Mouse (Mus musculus) forebrain, embryonic 11.5 days (tissue): ENCODE results near the gene C87436. TPM values are rescaled to one million over a fixed set of nuclear protein-coding genes. Genes with fewer than 3 reads are reported as not detected.

ENCODE experiments used
- ATAC-seq: fragments of 200-750 bp; cut with Nextera tagmentation; replicated peaks from 2 replicates; pipeline ENCODE4 v1.8.0; 2017; ENCODE audit warnings: moderate TSS enrichment; ENCODE audit not compliant: low FRiP score
- DNase-seq: peaks from one replicate; pipeline ENCODE4 v3.0.0-alpha.2; 2017; ENCODE audit warnings: low spot score
- H3K27ac ChIP-seq: fragments of 300-500 bp; sonication (generic); 2 replicates; pipeline ENCODE4 v1.5.1; 2014; ENCODE audit warnings: low read depth, low read length
- H3K27me3 ChIP-seq: fragments of 300-500 bp; sonication (generic); 2 replicates; pipeline ENCODE4 v1.6.1; 2014; ENCODE audit warnings: mild to moderate bottlenecking, low read length, mixed read lengths; ENCODE audit not compliant: control insufficient read depth, insufficient read depth
- H3K36me3 ChIP-seq: fragments of 300-500 bp; sonication (generic); 2 replicates; pipeline ENCODE4 v1.6.1; 2014; ENCODE audit warnings: mild to moderate bottlenecking, low read length, moderate library complexity, mixed read lengths; ENCODE audit not compliant: control insufficient read depth, insufficient read depth
- H3K4me1 ChIP-seq: fragments of 300-500 bp; sonication (generic); replicated peaks from 2 replicates; pipeline ENCODE4 v1.6.1; 2014; ENCODE audit warnings: low read length, mixed read lengths; ENCODE audit not compliant: control insufficient read depth, insufficient read depth
- H3K4me2 ChIP-seq: fragments of 300-500 bp; sonication (generic); 2 replicates; pipeline ENCODE4 v1.6.1; 2014; ENCODE audit warnings: low read depth, mild to moderate bottlenecking, low read length, moderate library complexity, mixed read lengths; ENCODE audit not compliant: severe bottlenecking
- H3K4me3 ChIP-seq: fragments of 300-500 bp; sonication (generic); 2 replicates; pipeline ENCODE4 v1.5.1; 2014; ENCODE audit warnings: low read depth, low read length
- H3K9ac ChIP-seq: fragments of 300-500 bp; sonication (generic); 2 replicates; pipeline ENCODE4 v1.6.1; 2014; ENCODE audit warnings: low read length
- H3K9me3 ChIP-seq: fragments of 300-500 bp; sonication (generic); 2 replicates; pipeline ENCODE4 v1.6.1; 2016; ENCODE audit warnings: low read length, mixed read lengths; ENCODE audit not compliant: control insufficient read depth
- WGBS: fragments of 180-500 bp; shearing (Covaris S2); extraction: QIAGEN DNeasy Blood & Tissue Kit; methylation state at CpG from one replicate; pipeline ENCODE4 v1.1.7; 2014; 5-methylcytosine and 5-hydroxymethylcytosine counted together
- polyA plus RNA-seq: library from polyadenylated mRNA; unstranded; fragments of >200 nt; fragmentation: Nextera tagmentation; extraction: Ambion mirVana; gene quantifications from 2 replicates; pipeline ENCODE4 v1.2.1, GENCODE M21; 2014

C87436 gene
- polyA plus RNA-seq, 1 experiment from 2014 or later: 28.1 TPM

DNA sequence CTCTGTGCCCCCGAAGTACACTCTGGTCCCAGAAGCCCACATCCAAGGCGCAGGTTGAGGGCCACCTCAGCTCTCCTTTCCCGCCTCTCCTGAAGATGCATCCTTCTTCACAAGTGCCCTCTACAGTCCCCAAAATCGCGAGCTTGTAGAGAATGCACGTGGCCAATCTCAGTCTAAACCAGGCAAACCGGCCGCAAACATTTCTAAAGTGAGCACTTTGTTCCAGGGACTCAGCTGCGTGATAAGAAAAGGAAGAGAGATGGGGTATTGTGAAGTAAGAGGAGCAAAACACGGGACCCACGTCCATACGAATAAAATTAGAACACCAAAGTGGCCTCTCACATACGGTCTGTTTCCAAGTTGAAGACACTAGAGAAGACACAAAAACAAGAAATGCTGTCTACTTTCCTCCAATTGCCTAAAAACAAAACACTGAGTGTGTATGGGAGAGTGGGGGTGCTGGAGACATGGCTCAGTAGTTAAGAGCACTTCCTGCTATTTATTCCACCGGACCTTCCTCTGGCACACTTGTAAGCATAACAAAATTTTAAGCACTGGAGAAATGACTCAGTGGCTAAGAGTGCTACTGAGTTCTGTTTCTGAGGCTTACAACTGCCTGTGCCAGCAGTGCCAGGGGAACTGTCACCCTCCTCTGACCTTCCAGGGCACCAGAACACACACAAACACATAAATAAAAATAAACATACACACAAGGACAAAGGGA, 40.8 kb upstream of the C87436 start:
- no peak overlapping the region for H3K27ac ChIP-seq
- 8% methylated on average over 14 of the region's 14 CpGs for WGBS
- no peaks in the 10 kb centered on the region for H3K9me3 ChIP-seq

DNA sequence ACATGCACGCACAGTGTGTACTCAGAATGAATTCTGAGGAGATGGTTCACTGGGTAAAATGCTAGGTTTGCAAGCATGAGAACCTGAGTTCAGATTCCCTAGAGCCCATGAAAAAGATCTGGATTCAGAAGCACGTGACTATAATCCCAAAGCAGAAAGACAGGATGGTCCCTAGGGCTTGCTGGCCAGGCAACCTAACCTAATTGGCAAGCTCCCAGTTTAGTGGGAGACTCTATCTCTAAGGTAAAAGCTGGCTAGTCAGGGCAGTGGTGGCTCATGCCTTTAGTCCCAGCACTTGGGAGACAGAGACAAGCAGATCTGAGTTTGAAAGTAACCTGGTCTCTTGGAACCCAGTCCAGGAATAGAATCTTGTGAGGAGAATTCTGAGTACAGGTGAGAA, 39.2 kb upstream of the C87436 start:
- 86% methylated on average over 2 of the region's 2 CpGs for WGBS

More for the DNA sequence above, 40.8 kb upstream of the C87436 start:
- Histone ChIP-seq H3K9ac (peak overlapping the region; percentile 79), H3K4me1 (no peaks in the 10 kb centered on the region), H3K27me3 (no peaks in the 10 kb centered on the region), H3K4me2 (peak overlapping the region; percentile 79), H3K4me3 (peak overlapping the region; percentile 73), H3K36me3 (peaks cover 4% of the 10 kb centered on the region; the same call in 1 of the 2 replicates)
- ATAC-seq: no peak
- no peak for DNase-seq

DNA sequence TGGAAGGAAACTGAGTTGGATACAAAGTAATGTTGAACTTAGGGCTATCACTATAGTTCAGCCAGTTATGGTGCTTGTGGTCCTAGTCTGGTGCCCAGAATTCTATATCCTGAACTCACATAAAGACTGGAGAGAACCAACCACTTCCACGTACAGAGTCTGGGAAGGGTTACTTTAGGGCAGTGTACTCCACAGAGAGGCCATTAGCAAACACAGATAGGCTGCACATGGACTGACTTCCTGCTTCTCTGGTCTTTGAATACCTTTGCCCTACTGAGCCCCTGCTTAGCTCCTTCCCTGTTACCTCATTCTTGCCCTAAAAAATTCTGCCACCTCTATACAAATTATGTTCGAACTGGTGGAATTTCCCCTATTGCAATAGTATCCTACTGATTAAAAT, 38.2 kb upstream of the C87436 start:
- H3K4me3 ChIP-seq: no peak overlapping the region
- H3K36me3 ChIP-seq: no peaks in the 10 kb centered on the region
- ATAC-seq (no peak), DNase-seq (no peak)
- H3K9ac ChIP-seq: no peak overlapping the region
- no peak overlapping the region for H3K27ac ChIP-seq
- H3K9me3 ChIP-seq: no peaks in the 10 kb centered on the region
- no peaks in the 10 kb centered on the region for H3K4me1 ChIP-seq
- no peak overlapping the region for H3K4me2 ChIP-seq
- 87% methylated on average over 2 of the region's 2 CpGs for WGBS
- no peaks in the 10 kb centered on the region for H3K27me3 ChIP-seq

More for the DNA sequence above, 39.2 kb upstream of the C87436 start:
- Histone ChIP-seq H3K4me1 (no peaks in the 10 kb centered on the region), H3K27ac (no peak overlapping the region), H3K9me3 (no peaks in the 10 kb centered on the region), H3K9ac (no peak overlapping the region), H3K4me2 (no peak overlapping the region), H3K4me3 (no peak overlapping the region), H3K27me3 (no peaks in the 10 kb centered on the region), H3K36me3 (no peaks in the 10 kb centered on the region)
- ATAC-seq (no peak), DNase-seq (no peak)

DNA sequence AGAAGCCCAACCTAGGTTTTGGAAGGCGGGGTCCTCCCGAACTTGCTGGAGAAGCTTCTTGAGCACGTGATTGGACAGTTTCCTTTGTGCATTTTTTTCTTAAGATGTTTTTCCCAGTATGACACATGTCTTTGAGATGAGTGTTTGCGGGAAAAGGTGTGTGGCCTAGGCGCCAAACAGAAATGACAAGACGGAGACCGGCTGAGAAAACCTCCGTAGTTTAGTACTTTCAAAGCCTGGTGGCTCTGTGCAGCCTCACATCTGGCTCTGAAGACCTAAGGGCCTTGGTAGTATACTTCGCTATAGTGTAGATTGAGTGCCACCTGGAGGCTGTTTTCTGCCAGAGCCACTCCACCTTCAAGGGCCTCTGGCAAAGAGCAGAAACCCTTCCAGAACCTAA, 37.2 kb upstream of the C87436 start:
- no peak overlapping the region for H3K27ac ChIP-seq
- H3K9ac ChIP-seq: peak overlapping the region; percentile 14; the same call in 1 of the 2 replicates
- DNase-seq (peak; percentile 75), ATAC-seq (no peak)
- no peaks in the 10 kb centered on the region for H3K36me3 ChIP-seq
- no peaks in the 10 kb centered on the region for H3K4me1 ChIP-seq
- no peak overlapping the region for H3K4me3 ChIP-seq
- H3K4me2 ChIP-seq: peak overlapping the region; percentile 37; the same call in 1 of the 2 replicates
- WGBS: 5% methylated on average over 9 of the region's 9 CpGs
- H3K27me3 ChIP-seq: no peaks in the 10 kb centered on the region
- H3K9me3 ChIP-seq: no peaks in the 10 kb centered on the region

DNA sequence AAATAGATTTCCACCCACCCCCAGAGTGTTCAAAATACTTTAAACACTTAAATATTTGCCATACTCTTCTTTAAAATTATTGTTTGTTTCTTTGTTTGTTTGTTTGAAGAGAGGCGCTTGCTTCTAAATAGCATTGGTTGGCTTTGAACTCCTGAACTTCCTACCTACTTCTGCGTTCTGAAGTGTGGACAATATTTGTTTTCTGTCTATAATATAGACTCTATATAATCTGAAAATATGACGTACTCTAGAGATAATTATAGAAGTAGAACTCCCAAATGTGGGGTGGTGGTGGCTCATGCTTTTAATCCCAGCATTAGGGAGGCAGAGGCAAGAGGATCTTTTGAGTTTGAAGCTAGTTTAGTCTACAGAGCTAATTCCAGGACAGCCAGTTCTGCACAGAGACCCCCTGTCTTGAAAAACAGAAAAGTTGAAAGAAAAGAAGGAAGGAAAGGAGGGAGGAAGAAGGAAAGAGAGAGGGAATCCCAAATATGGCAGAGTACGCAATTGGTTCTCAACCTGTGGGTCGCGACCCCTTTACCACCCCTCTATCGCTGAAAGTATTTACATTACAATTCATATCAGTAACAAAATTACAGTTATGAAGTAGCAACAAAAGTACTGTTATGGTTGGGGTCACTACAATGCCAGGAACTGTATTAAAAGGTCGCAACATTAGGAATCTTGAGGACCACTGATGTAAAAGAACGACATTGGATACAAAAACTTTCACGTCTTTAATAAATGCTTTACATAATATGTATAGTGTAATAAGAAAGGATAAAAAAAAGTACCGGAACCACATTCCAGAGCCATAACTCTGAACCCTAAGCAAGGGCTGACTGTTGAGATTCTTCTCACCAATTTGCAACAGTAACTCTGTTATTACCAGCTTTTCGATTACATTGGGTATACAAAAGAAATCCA, 35.2 kb upstream of the C87436 start:
- Histone ChIP-seq H3K4me2 (peak overlapping the region; percentile 28; the same call in 1 of the 2 replicates), H3K4me1 (no peaks in the 10 kb centered on the region; the same call in 1 of the 2 replicates), H3K4me3 (peak overlapping the region; percentile 82), H3K9ac (no peak overlapping the region), H3K27me3 (no peaks in the 10 kb centered on the region), H3K36me3 (no peaks in the 10 kb centered on the region), H3K27ac (no peak overlapping the region), H3K9me3 (no peaks in the 10 kb centered on the region)
- DNase-seq (no peak), ATAC-seq (no peak)
- 39% methylated on average over 12 of the region's 12 CpGs for WGBS

DNA sequence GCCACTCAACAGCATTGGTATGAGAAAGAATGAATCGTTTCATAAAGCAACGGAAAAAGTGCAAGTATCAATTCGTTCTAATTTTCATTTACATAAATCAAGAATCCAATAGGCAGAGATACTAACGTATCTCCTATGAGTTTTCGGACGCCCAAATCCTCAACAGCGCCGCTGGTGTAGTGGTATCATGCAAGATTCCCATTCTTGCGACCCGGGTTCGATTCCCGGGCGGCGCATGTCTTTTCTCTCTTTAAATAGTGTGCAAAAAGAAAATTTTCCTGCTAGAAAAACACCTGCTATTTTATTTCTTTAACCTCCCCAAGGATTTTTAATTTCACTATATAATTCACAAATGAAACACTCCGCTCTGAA, 34.5 kb upstream of the C87436 start:
- WGBS: 1% methylated on average over 15 of the region's 15 CpGs
- H3K4me1 ChIP-seq: no peaks in the 10 kb centered on the region; the same call in 1 of the 2 replicates
- H3K4me3 ChIP-seq: peak overlapping the region; percentile 82
- peak overlapping the region; percentile 100 for H3K9ac ChIP-seq
- peak overlapping the region; percentile 75; the same call in 1 of the 2 replicates for H3K4me2 ChIP-seq
- H3K27ac ChIP-seq: peak overlapping the region; percentile 100
- DNase-seq (peak; percentile 93), ATAC-seq (peak; percentile 75)
- no peaks in the 10 kb centered on the region for H3K9me3 ChIP-seq
- no peaks in the 10 kb centered on the region for H3K27me3 ChIP-seq
- no peaks in the 10 kb centered on the region for H3K36me3 ChIP-seq

DNA sequence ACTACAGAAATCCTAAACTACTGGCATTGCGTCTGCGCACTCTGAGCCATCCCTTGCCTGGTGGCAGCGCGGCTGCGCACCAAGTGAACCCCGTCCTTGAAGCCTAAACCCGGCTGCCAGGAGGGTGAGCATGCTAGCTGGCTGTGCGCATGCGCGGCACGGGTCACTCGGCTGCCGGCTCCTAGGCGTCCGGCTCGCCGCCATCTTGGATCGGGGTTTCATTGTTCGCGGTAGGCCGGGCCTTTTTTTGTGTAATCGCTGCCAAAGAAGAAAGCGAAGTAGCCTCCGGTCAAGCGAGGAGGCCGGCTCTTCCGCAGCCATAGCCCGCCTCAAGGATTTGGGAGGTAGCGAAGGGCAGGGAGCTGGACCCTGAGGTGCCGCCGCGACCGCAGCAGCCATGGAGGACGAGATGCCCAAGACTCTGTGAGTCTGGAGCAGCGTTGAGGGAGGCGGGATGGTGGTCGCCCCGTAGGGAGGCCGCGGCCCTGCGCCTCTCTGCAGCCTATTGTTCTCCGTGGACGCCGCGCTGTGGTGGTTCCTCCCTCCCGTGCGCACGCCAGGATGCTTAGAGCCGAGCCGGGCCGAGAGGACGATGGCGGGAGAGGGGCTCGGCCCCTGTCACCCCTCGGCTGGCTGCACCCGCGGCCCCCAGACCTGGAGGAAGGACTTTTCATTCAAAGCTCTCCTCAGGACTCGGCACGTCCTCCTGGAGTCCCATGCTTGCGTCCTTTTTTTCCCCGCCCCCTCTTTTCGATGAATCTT, 33.9 kb upstream of the C87436 start, which contains the start of gene Tia1:
Gene Tia1, plus strand, starts transcription at position 120 of the 762 bp plus-strand sequence.
- ATAC-seq (peak; percentile 97), DNase-seq (peak; percentile 99)
- H3K36me3 ChIP-seq: no peaks in the 10 kb centered on the region
- H3K27me3 ChIP-seq: no peaks in the 10 kb centered on the region
- peak within 1 kb of the TSS; percentile 75 for H3K4me2 ChIP-seq
- H3K9me3 ChIP-seq: no peaks in the 10 kb centered on the region
- peak within 1 kb of the TSS; percentile 100 for H3K9ac ChIP-seq
- H3K27ac ChIP-seq: peak within 1 kb of the TSS; percentile 100
- no peaks in the 10 kb centered on the region; the same call in 1 of the 2 replicates for H3K4me1 ChIP-seq
- under 1% methylated on average over 62 of the region's 62 CpGs for WGBS
- H3K4me3 ChIP-seq: peak within 1 kb of the TSS; percentile 82

DNA sequence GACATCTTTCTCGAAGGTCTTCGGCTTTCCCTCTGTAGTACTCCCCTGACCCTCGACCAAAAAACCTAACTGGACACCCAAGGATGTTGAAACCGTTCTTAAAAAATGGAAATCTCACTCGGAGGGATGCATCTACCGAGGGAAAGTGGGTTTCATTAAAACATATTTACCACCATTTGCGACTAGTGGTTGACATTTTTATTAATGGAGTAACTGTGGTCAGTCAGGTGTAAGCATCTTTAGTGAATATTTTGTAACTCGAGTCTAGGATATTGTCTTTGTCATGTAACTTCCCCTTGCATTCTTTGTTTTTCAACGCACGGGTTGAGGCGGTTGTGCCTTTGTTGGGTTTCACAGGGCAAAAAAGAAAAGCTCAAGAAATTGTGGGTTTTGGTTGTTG, 33.2 kb upstream of the C87436 start:
- under 1% methylated on average over 11 of the region's 11 CpGs for WGBS
- Histone ChIP-seq H3K27me3 (no peaks in the 10 kb centered on the region), H3K4me3 (peak overlapping the region; percentile 82), H3K36me3 (no peaks in the 10 kb centered on the region), H3K9ac (peak overlapping the region; percentile 100), H3K4me1 (no peaks in the 10 kb centered on the region; the same call in 1 of the 2 replicates), H3K9me3 (no peaks in the 10 kb centered on the region), H3K27ac (peak overlapping the region; percentile 100), H3K4me2 (peak overlapping the region; percentile 75)
- no peak for ATAC-seq
- no peak for DNase-seq
